Mouse (Mus musculus): Measurements from ENCODE around the gene Mmp27. TPM values are rescaled to one million over a fixed set of nuclear protein-coding genes. Genes with fewer than 3 reads are reported as not detected.

The Mmp27 gene
- polyA plus RNA-seq (2015; fragmentation: Nextera tagmentation; extraction: Ambion mirVana) = not detected in 2 replicates

DNA sequence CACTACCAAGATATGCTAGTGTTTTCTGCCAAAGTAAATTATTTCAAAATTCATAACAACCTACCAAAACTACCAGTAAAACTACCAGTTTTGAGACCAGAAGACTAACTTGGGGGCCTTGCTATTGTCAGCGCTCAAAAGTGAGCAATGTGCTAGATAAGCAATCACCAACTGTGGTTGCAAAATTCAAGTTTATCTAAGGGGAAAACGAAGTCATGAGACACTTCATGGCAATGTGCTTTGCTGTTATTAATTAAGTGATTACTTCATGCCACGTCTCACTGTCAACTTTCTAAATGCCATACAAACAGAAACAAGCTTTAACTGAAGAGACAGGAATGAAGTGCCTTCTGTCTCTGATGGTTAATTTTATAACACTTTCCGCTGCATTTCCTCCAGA is at the start of gene Mmp27:
Gene Mmp27 (plus strand): TSS at position 235 of the 400 bp plus-strand sequence.

DNA sequence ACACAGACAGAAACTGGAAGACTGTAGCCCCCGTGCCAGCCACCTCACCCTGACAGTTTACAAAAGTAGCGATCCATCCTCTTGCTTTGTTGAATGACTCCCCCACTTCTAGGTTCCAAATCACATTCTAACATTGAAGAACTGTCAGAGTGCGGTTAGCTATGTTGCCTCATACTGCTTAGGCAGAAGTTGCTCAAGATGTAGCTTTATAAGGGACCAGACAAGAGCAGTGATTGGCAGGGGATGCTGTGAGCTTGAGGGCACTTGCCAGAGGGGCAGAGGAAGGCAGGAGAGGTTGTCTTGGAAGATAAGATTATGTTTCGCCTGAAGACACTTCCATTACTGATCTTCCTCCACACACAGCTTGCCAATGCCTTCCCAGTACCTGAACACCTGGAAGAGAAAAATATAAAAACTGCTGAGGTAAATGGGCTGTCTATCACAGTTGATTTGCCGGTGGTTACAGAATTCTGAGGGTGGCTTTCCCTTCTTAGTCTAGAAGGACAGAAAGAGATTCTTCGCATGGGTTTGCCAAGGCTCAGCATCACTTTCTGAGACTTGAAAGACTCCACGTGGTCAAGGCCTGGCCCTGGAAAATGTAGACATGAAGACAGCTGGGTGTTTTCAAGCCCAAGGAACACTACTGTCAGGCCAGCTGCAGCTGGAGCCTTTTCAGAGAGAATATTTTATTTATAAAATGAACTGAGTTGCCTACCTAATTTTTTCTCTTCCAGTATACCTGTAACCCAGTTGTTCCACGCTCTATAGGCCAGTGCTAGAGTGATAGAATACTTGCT is 12.8 kb upstream of the Mmp27 start, which contains the start of gene Mmp8:
Gene Mmp8 (plus strand): TSS at position 236 of the 797 bp plus-strand sequence.

DNA sequence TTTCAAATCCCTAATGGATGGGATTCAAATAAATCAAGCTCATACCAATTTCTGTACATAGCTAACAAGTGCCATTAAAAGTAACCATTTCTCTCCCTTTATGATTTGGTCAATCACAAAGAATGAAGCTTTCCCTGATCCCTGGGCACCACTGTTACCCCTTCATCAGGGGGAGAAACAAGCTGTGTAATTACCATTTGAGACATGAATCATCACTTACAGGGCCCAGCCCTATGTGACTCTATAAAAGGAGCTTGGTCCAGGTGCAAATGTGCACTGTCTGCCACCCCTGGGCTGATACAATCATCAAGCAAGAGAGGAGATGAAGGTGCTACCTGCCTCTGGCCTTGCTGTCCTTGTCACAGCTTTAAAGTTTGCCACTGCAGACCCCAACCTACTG is 56.7 kb downstream of the Mmp27 start, which contains the start of gene Mmp20:
Gene Mmp20 (plus strand): TSS at position 301 of the 400 bp plus-strand sequence.

Other genes starting within 250 kb of the Mmp27 start
- 0.19 and 0.71 TPM in 2 replicates for gene Mmp12, start 227.0 kb upstream of the Mmp27 start, polyA plus RNA-seq (2015; fragmentation: Nextera tagmentation; extraction: Ambion mirVana)
- not detected in 2 replicates for gene Mmp1b, start 183.3 kb upstream of the Mmp27 start, polyA plus RNA-seq (2015; fragmentation: Nextera tagmentation; extraction: Ambion mirVana)
- gene Mmp3, start 125.6 kb upstream of the Mmp27 start, polyA plus RNA-seq (2015; fragmentation: Nextera tagmentation; extraction: Ambion mirVana) = 0.08 and 0.30 TPM in 2 replicates
- 0.21 and 0.26 TPM in 2 replicates for gene Mmp10, start 69.0 kb upstream of the Mmp27 start, polyA plus RNA-seq (2015; fragmentation: Nextera tagmentation; extraction: Ambion mirVana)
- gene Mmp8, start 12.9 kb upstream of the Mmp27 start, polyA plus RNA-seq (2015; fragmentation: Nextera tagmentation; extraction: Ambion mirVana) = 0.24 and 0.46 TPM in 2 replicates
- gene Mmp20, start 56.8 kb downstream of the Mmp27 start, polyA plus RNA-seq (2015; fragmentation: Nextera tagmentation; extraction: Ambion mirVana) = not detected in 2 replicates
- 0.51 and 2.4 TPM in 2 replicates for gene Mmp7, start 120.7 kb downstream of the Mmp27 start, polyA plus RNA-seq (2015; fragmentation: Nextera tagmentation; extraction: Ambion mirVana)
- gene Tmem123, start 192.6 kb downstream of the Mmp27 start, polyA plus RNA-seq (2015; fragmentation: Nextera tagmentation; extraction: Ambion mirVana) = 299 and 378 TPM in 2 replicates